Mouse (Mus musculus): Measurements from ENCODE around the gene Rad1. TPM values are rescaled to one million over a fixed set of nuclear protein-coding genes. Genes with fewer than 3 reads are reported as not detected.

Gene Rad1
- total and polyA plus RNA-seq, 3 experiments = 34.6 to 47.0 TPM; not detected in 1

DNA sequence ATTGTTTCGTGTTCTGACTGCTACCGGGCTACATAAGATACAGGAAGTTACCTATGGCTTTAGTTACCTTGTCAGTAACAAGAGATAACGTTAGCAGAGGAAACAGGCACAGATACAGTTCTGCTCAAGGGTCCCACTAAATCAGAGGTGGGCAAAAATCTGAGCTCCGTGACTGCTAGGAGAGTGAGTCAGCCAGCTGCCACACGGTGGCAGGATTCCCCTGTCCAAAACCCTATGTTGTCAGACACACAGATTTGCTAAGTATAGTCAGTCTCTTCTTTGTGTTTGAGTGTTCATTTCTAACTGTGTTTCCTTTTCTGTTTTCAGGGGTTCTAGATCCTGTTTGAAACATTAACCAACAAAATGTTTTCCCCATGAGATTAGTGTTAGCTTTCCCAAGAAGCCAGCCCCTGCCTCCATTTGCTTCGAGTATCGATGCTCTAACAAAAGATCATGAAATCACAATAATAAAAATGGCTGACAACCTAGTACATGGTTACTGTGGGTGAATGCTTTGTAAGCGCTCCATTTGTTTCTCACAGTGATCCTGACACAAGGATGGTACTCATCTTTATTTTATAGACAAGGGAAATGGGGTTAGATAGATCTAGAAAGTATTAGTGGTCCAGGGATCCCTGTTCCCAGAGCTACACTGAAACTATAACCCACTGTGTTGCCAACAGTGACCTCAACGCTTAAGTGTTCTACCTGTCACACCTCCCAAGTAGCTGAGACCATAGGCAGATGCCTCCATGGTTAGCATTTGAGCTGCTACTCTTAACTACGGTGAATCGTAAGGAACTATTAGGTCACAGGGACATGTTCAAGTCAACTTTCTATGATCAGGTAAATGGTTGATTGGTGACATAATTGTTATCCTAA is 15.3 kb downstream of the Rad1 start:
- no peak overlapping the region for H3K4me3 ChIP-seq (ENCODE audit: control insufficient read depth in 1 of 2, insufficient read depth in 1 of 2, low read depth in 2 of 2, low read length in 2 of 2)
- no peak overlapping the region for H3K27ac ChIP-seq (ENCODE audit: control insufficient read depth, low read depth, low read length)
- 0 out of 4 replicates have a peak, but pooled peaks cover 0 to 6% of the 10 kb centered on the region in 2 experiments for H3K4me1 ChIP-seq (ENCODE audit: control insufficient read depth in 1 of 2, insufficient read depth in 2 of 2, low read length in 2 of 2)
- no peaks in the 10 kb centered on the region for H3K79me2 ChIP-seq (ENCODE audit: control insufficient read depth, insufficient read depth, low read length, poor library complexity)
- DNase-seq (ENCODE audit: low read depth, low spot score) = peak; percentile 66
- H3K27me3 ChIP-seq (ENCODE audit: control insufficient read depth in 1 of 2, insufficient read depth in 2 of 2, low read length in 2 of 2) = no peaks in the 10 kb centered on the region
- no peak overlapping the region for H3K9ac ChIP-seq (ENCODE audit: control insufficient read depth, low read depth, low read length, poor library complexity, severe bottlenecking)
- TF ChIP-seq RCOR1 (IDR thresholded peaks at IDR 0.05; ENCODE audit: low read depth, low read length) (peak; percentile 64; the same call in 1 of the 2 replicates), ZC3H11A (IDR thresholded peaks at IDR 0.05; ENCODE audit: low read depth, low read length) (peak; percentile 50; the same call in 1 of the 2 replicates), POLR2AphosphoS5 (IDR thresholded peaks at IDR 0.05; ENCODE audit: borderline replicate concordance, low read depth, low read length) (no peak), CTCF (IDR thresholded peaks at IDR 0.05 in 2 of 3, conservative IDR thresholded peaks at IDR 0.05 in 1 of 3; ENCODE audit: control insufficient read depth in 1 of 3, insufficient read depth in 1 of 3, low read depth in 2 of 3, low read length in 3 of 3, poor library complexity in 1 of 3, severe bottlenecking in 1 of 3) (peak; percentile 72 to 91 (median 90)), SMC3 (IDR thresholded peaks at IDR 0.05; ENCODE audit: low read depth, low read length) (peak; percentile 77), POLR2AphosphoS2 (IDR thresholded peaks at IDR 0.05; ENCODE audit: low read length) (no peak), RAD21 (IDR thresholded peaks at IDR 0.05; ENCODE audit: low read depth, low read length) (peak; percentile 86), JUND (IDR thresholded peaks at IDR 0.05; ENCODE audit: low read depth, low read length) (no peak), MAFK (IDR thresholded peaks at IDR 0.05; ENCODE audit: borderline replicate concordance, low read depth, low read length) (no peak)
- H3K36me3 ChIP-seq (ENCODE audit: control insufficient read depth in 1 of 2, insufficient read depth in 2 of 2, low read length in 2 of 2) = peaks cover 0 to 18% of the 10 kb centered on the region in 2 experiments; a peak in 2 of 4 replicates
- H3K9me3 ChIP-seq (replicated peaks; ENCODE audit: insufficient read depth, low read length) = no peaks in the 10 kb centered on the region

- TF ChIP-seq E2F4 (IDR thresholded peaks at IDR 0.05; ENCODE audit: borderline replicate concordance, low read depth, low read length) = no peak
- Histone ChIP-seq H3K4me3 (ENCODE audit: control insufficient read depth in 1 of 2, insufficient read depth in 1 of 2, low read depth in 2 of 2, low read length in 2 of 2) (no peak overlapping the region), H3K36me3 (ENCODE audit: control insufficient read depth in 1 of 2, insufficient read depth in 2 of 2, low read length in 2 of 2) (no peaks in the 10 kb centered on the region), H3K9ac (ENCODE audit: control insufficient read depth, low read depth, low read length, poor library complexity, severe bottlenecking) (no peak overlapping the region), H3K27me3 (ENCODE audit: control insufficient read depth in 1 of 2, insufficient read depth in 2 of 2, low read length in 2 of 2) (no peaks in the 10 kb centered on the region; a peak in 1 of 4 replicates), H3K4me1 (ENCODE audit: control insufficient read depth in 1 of 2, insufficient read depth in 2 of 2, low read length in 2 of 2) (no peaks in the 10 kb centered on the region), H3K79me2 (ENCODE audit: control insufficient read depth, insufficient read depth, low read length, poor library complexity) (no peaks in the 10 kb centered on the region), H3K27ac (ENCODE audit: control insufficient read depth, low read depth, low read length) (no peak overlapping the region), H3K9me3 (replicated peaks; ENCODE audit: insufficient read depth, low read length) (no peaks in the 10 kb centered on the region)
- DNase-seq (ENCODE audit: low read depth, low spot score) = no peak
Observed at GRCm38 (mm10) chr15:10506099-10506498, 20.3 kb downstream of the Rad1 start.

DNA sequence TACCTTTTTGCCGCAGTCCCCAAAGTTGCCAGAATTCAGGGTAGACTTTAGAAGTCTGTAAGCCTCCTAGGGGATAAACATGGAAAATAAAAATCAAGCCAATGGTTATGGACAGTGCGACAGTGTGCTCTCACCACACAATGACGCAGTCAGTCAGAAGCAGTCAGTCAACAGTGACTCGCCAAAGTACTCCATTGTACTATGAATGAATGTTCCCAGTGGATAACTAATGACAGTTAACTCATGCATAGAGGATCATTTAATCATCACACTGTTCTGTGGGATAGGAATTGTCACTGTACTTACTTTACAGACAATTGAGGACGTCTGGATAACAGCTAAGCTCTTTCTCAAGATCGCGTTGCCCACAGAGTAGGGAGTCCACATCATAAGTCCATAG is 29.3 kb downstream of the Rad1 start:
- Histone ChIP-seq H3K79me2 (ENCODE audit: control insufficient read depth, insufficient read depth, low read length, poor library complexity) (no peaks in the 10 kb centered on the region), H3K9ac (ENCODE audit: control insufficient read depth, low read depth, low read length, poor library complexity, severe bottlenecking) (no peak overlapping the region), H3K36me3 (ENCODE audit: control insufficient read depth in 1 of 2, insufficient read depth in 2 of 2, low read length in 2 of 2) (no peaks in the 10 kb centered on the region), H3K27ac (ENCODE audit: control insufficient read depth, low read depth, low read length) (no peak overlapping the region), H3K27me3 (ENCODE audit: control insufficient read depth in 1 of 2, insufficient read depth in 2 of 2, low read length in 2 of 2) (no peaks in the 10 kb centered on the region; a peak in 2 of 4 replicates), H3K4me1 (ENCODE audit: control insufficient read depth in 1 of 2, insufficient read depth in 2 of 2, low read length in 2 of 2) (no peaks in the 10 kb centered on the region), H3K9me3 (replicated peaks; ENCODE audit: insufficient read depth, low read length) (no peaks in the 10 kb centered on the region), H3K4me3 (ENCODE audit: control insufficient read depth in 1 of 2, insufficient read depth in 1 of 2, low read depth in 2 of 2, low read length in 2 of 2) (no peak overlapping the region)
- no peak for DNase-seq (ENCODE audit: low read depth, low spot score)
- TF ChIP-seq SMC3 (IDR thresholded peaks at IDR 0.05; ENCODE audit: low read depth, low read length) (no peak), USF1 (IDR thresholded peaks at IDR 0.05; ENCODE audit: low read depth, low read length) (no peak), TCF12 (IDR thresholded peaks at IDR 0.05; ENCODE audit: low read depth, low read length) (no peak), TAL1 (IDR thresholded peaks at IDR 0.05; ENCODE audit: low read length) (no peak), ZMIZ1 (IDR thresholded peaks at IDR 0.05; ENCODE audit: low read depth, low read length) (no peak), UBTF (IDR thresholded peaks at IDR 0.05; ENCODE audit: borderline replicate concordance, insufficient read depth, low read depth, low read length) (no peak), ELF1 (IDR thresholded peaks at IDR 0.05; ENCODE audit: low read depth, low read length) (no peak), MXI1 (IDR thresholded peaks at IDR 0.05; ENCODE audit: low read depth, low read length) (no peak), MYB (IDR thresholded peaks at IDR 0.05; ENCODE audit: low read depth, low read length) (no peak), BHLHE40 (IDR thresholded peaks at IDR 0.05; ENCODE audit: borderline replicate concordance, low read depth, low read length) (no peak), MAX (IDR thresholded peaks at IDR 0.05; ENCODE audit: low read length) (no peak), CHD1 (IDR thresholded peaks at IDR 0.05; ENCODE audit: low read depth, low read length) (no peak), ETS1 (IDR thresholded peaks at IDR 0.05; ENCODE audit: low read depth, low read length) (no peak), NELFE (IDR thresholded peaks at IDR 0.05; ENCODE audit: low read depth, low read length) (no peak), MAFK (IDR thresholded peaks at IDR 0.05; ENCODE audit: borderline replicate concordance, low read depth, low read length) (no peak), NRF1 (IDR thresholded peaks at IDR 0.05; ENCODE audit: insufficient read depth, low read depth, low read length, poor library complexity, severe bottlenecking) (no peak)

Data from MEL (cell line).